Mouse (Mus musculus): ENCODE data around the gene Stum.

Stum gene

DNA sequence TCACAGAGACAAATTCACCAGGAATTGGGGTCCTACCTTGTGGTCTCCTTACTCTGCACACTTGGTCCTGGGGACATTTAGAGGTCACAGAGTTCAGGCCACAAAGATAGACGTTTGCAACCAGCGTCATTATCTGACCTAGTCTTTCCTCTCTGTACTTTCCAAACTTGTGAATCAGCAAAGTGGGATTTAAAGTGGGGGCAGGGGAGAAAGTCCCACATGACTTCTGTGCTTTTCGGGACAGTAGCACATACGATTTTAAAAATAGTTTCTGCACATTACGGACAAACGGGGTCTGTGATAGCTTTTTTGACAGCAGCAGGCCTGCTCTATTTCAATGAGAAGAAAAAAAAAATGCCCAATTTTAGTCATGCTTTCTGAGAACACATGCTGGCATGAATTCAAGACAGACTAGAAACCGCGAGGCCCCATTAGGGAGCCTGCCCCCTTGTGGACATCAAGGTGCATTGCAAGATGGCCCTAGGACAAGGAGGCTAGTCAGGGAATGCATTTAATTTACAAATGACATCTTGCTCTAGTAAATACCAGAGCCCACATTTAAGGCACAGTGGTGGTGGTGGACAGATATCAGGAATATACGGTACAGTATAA, 55.1 kb downstream of the Stum start:
- peak; percentile 73 for DNase-seq

DNA sequence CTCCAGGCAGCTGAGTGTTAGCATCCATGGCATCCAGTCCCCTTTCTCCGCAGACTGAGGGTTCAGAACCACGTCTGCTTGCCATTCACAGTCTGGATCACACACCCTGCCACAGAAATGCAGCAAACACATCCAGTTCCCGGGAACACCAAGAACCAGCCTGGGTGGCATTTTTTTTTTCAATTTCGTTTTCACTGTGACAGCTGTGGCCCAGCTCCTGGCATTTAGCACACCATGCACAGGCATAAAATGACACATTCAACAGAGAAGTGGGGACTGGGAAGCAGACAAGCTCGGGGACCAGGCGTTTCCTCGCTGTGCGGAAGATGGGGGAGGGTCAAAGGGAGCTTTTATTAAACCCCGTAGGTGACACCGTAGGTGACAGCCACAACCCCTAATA, 55.6 kb downstream of the Stum start:
- DNase-seq: no peak

DNA sequence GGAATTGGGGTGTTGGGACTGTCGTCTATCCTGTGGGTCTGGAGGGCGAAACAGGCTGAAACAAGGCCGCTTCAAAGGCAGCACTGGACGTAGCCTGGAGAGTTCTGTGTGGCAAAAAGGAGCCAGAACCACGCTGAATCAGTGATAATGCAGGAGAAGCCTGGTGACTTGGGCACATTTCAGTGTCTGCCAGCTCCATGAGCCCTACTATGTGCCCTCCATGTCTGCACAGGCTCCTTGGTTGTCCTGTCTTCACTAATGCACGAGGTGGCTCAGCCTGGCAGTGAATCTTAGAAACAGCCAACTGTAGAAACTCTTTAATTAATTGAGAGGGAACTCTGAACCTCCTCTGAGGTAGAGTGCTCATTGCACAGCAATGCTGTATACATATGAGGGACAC, 56.9 kb downstream of the Stum start:
- no peak for DNase-seq

DNA sequence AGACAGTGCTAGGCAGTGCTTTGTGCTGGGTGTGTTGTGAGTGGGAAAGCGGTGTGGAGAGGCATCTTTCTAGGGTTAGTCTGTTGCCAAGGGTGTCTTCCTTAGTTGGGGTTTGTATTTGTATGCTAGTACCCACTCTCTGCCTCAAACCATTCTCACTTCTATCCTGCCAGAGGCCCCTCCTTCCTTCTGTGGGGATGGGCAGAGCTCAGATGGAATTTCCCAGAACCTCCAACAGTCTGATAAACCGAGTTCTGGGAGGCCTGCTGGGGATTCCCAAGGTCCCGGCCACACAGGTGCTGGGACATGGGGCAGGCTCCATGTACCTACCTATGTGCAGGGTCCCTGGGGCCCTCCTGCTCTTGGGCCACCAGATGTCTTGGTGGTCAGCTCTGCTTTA, 59.4 kb downstream of the Stum start:
- DNase-seq: no peak

DNA sequence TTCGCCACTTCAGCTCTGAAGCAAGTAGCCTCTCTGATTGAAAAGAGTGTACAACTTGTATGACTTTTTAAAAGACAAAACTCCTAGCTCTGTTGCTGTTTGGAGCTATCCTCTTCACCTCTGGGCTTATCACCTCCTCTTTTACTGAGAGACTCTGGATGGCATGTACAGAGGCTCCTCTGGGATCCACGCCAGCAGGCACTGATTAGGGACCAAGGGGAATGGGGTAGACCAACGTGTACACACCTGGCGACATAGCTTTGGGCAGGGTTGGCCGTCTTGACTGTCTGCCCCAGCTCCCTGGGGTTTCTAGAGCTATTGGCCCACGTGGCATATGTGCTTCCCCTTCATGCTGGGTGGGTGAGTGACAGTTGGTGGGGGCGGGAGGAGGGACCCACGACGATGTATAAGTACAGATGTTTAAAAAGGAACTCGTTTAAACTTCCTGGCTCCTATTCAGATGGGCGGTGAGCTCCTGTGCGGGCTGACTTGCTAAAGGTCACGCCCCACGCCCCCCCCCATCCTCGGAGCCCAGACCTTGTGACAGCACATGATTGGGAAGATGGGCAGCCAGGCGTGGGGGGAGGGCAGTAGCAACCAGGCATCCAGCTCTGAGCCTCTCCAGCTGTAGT, 60.2 kb downstream of the Stum start:
- DNase-seq: no peak

DNA sequence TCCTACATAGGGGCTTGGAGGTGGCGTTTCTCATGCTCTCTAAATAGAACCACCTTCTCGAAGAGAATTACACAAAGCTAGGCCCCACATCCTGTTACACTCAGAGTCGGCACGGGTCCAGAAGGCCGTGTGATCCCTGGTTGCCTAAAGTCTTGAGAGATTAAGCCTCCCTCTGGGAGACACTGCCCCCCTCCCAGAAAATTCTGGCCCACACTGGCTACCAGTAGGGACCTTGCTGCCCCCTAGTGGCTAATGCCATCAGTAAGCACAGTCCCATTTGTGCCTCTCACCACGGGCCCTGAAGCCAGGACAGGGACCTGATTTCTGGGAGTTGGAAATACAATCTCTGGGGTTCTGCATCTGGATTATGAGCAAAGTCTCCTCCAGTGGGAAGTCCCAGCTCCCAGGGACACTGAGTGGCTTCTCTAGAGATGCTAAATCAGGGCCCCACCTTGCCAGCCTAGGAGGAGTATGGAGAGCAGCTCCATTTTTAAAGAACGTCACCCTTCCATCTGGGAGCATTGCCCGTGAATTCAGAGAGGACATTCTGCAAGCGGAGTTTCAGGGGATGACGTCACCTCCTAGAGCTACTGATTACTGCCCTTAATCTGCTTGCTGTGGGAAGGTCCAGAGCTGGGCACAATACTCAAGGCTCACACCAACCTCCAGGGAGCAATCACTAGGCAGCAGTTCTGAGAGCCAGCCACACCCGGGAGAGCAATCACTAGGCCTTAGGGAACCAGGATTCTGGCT, 61.1 kb downstream of the Stum start:
- peak; percentile 82 for DNase-seq

DNA sequence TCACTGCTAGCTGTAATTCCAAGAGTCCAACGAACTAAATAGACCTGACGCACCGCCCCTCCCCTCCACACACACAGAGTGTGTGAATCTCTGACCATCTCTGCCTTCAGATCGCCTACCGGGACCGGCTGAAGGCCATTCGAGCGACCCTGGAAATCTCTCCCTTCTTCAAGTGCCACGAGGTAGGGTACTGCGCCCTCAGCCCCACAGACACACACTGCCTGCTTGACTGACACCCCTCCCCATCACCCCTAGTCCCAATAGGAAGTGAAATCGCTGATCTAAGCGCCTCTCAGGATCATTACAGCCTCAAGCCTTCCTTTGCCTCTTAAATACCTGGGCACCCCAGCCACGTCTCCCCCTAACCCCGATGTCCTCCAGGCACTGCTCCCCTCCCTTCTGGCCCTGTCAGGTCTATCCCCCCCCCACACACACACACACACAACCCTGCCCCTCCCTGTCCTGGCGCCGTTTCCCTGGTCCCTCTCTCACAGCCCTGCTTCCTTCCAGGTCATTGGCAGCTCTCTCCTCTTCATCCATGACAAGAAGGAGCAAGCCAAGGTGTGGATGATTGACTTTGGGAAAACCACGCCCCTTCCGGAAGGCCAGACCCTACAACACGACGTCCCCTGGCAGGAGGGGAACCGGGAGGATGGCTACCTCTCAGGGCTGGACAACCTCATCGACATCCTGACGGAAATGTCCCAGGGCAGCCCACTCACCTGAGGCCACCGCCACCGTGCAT, 62.0 kb downstream of the Stum start:
- no peak for DNase-seq

DNA sequence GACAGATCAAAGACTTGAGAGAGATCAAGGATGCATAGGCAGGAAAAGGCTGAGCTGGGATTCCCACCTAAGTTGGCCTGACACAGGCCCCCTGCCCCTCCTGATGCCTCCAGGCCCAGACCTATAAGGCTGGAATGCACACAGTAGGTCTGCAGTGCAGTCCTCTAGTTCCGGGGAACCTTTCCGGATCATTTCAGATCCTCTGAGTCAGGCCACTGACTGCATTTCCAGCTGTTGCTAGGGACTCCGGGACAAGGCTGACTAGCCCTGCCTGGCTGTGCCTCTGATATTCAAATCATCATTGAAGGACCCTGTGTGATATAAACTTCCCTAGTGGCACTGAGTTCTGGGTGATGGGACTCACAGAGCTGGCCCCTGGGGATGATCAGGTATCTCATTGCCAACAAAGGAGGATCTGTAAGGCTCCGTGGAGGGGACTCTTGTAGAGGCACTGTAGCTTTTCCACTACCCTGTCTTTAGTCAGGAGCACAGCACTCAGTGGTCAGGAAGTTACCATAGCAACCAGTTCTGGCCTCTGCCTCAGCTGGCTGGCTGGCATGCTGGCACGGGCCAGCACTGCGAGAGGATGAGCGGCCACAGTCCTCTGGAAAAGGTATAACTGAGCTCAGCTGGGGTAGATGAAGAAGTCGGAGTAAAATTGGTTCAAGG, 62.7 kb downstream of the Stum start:
- DNase-seq: peak; percentile 51

DNA sequence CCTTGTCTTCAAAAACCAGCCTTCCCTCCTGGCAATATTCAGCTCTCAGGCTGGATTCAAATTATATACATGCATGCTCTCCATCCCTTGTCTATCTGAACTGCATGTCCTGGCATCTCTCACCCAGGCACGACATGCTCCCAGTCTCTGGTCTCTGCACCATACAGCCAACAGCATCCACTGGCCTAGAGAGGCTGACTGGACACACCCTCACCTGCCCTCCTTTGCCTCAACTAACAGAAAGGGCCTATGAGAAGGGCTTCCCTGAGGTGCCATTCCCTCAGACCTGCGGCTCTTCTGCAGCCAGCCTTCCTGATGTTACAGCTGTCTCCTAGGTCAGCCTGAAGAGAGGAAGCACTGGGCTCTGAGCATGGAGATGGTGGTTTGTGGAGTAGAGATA, 64.2 kb downstream of the Stum start:
- no peak for DNase-seq

DNA sequence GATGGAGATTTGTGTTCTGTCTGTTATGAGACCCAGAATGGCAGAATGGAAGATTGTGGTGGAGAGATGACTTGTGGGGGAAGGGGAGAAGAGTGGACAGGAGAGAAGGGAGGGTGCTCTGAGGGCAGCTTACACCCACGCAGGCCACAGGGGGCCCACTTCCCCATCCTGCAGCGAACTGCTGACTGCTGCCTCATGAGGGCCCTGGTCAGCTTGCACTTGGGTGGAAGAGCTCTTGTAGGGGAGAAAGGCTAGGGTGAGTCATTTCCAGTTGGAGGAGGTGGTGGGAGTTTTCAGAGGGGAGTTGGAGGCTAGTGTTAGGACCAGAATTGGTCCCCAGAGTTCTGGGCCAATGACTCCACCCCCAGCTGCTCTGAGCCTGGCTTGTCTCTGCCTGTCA, 66.2 kb downstream of the Stum start:
- no peak for DNase-seq

DNA sequence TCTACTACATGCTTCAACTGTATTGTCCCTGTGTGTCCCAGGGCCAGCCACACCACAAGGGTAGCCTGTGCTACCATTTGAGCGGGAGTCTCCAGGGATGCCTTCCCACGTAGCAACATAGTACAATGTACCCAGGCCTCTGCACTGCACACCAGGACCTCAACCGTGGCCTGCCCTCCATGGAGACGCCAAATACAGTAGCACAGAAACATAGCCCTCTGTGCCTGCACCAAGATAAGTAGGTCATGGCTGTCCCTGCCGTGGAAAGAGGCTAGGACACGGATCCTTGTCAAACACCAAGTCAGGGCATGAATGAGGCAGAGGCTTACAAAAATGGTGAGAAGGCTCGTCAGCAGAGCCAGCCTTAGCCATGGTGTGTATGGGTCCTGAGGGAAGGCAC, 67.5 kb downstream of the Stum start:
- DNase-seq: no peak

DNA sequence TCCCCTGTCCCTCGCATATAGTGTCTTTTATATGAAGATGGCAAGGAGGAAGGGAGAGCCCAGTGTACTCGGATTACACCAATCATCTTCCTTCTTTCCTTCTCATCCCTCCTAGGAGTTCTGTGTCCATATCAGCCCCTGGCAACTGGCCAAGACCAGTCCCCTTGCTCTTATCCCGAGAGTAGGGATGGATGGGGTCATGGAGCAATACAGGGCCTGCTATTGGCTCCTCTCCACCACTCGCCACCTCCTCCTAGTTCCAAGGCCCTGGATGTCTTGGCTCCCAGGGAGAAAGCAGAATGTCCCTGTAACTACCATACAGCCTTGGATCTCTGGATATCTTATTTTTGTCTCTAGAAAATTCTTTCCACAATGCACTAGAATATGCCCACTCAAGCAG, 68.2 kb downstream of the Stum start:
- DNase-seq: no peak

DNA sequence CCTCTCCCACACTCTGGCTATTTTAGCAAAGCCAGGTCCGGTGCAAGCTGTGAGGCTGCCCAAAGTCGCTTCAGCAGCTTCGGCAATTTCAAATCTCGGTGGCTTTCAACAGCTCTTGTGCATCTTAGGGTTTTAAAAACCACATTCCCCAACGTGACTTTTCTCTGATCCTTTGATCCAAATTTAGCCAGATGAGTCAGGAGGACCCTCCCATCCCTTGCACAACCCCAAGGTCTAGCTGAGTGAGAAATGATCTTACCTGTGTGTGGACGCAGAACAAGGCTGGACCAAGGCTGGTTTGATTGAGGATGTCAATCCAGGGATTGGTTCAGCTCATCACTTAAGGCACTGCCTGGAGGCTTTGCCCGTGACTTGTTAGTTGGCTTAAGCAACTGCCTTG, 73.0 kb downstream of the Stum start:
- no peak for DNase-seq

DNA sequence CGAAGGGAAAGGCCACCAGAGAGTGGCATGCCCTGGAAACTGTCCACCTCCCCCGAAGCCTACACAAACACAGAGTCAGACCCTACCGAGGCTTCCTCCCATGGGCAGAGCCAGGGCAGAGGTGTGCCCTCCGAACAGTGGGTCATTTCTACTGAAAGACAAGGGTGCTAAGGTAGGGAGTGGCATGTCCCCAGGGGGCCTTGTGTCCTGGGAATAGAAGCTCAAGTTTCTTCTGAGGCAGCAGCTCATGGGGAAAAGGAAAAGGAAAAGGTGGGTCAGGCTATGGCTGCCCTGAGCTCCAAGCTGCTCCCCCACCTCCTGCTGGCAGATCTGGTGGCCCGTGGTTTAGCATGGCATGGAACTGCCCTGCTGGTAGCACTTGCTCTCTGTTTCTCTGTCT, 73.5 kb downstream of the Stum start:
- DNase-seq: no peak

DNA sequence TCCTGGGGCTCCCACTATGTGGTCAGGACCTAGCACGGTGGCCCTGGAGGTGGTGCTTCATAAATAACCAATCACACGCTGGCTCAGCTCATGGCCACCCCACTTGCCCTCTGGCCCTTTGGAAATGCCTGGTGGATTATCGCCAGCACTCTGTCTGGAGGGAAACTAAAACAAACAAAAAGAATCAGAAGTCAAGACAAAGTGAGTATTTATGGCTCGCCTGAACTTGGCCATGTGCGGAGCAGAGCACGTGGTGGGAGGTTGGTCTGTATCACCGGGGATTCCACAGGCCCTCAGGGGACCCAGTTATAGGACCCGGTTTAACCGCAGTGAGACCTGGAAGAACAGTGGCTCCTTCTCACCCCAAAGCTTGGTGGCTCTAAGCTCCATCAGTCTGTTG, 74.5 kb downstream of the Stum start:
- peak; percentile 81 for DNase-seq

DNA sequence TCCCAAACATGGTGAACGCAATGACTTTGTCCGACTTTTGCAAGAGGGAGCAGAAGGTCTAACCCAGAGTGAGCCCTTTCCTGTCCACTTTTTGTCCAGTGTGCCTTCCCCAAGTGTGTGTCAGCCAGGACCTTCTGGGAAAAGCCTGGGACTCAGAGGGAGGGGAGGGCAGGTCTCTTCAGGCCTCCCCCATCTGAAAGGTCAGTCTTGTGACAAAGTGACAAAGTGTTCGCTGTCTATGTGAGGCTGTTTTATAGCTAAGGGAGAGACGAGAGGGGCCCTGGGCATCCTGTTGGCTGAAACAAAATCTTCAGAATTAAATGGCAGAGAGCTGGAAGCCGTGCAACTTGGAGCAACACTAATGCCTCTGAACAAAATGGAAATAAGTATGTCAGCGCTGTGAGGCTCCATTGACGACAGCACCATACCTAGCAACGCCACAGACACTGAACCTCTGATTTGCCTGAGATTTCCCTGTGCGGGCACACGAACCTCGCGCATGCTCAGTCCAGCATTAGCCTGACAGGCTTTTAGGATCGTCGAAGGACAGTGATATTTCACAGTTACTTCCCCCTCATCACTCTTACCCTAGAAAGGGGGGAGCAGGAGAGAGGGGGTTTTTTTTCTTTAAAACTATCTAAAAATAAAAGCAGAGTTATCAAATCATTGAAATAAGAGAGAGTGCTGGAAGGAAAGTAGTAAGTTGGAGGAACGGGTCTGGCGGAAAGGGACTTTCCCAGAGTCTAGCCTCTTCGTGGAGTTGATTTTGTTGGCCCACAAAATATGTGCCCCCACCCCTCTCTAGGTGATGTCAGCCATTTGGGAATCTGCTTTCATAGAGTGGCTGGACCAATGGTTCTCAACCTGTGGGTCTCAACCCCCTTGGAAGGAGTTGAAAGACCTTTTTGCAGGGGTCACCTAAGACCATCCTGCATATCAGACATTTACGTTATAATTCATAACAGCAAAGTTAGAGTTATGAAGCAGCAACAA, 75.3 kb downstream of the Stum start:
- DNase-seq: no peak

DNA sequence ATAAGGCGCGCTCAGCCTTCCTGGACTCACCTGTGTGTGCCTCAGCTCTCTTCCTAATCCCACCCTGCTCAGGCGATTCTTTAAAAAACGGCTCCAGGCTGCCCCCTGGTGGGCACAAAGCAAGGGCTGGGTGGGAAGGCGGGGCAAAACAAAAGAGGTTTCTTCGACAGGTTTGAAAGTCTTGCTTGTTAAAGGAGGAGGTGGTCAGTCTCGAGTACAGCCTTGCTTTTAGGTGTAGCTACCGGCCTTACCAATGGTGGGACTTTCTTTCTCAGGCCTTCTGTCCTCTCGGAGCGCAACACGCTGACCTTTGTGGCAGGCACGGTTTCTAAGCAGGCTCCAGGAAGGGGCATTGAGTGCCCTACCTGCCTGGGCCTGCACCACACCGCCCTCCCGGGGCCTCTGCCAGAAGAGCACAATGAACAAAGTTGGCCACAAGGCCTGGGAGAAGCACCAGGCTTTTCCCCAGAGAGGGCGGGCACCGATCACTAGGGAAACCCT, 76.1 kb downstream of the Stum start:
- peak; percentile 89 for DNase-seq

DNA sequence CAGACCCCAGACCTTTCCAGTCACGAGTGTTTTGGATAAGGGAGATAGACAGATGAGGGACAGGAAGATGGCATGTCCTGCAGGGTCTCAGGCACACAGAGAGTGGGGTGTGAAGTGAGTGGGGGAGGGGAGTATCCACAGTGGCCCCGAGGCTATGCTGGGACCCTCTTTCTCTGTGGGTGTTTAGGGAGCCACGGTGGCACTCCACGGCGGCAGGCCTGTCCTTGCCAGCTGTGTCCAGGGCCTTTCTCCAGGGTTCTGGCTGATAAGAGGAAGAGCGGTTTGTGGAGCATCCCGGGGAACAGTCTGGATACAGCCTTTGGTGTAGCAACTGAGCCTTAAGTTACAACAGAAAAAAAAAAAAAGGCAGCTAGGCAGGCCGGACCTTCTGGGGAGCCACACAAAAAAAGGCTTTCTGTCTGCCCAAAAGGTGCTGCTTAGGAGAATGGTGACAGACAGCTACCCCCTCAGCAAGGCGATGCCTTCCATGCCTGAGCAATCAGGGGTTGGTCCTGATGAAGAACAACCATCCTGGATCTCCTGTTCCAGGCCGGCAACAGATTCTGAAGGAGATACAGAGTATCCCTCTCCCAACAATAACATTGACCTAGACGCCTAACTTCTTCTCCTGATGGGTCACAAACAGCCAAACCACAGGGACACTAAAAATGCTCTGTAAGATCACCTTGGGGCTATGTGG, 76.8 kb downstream of the Stum start:
- DNase-seq: no peak

DNA sequence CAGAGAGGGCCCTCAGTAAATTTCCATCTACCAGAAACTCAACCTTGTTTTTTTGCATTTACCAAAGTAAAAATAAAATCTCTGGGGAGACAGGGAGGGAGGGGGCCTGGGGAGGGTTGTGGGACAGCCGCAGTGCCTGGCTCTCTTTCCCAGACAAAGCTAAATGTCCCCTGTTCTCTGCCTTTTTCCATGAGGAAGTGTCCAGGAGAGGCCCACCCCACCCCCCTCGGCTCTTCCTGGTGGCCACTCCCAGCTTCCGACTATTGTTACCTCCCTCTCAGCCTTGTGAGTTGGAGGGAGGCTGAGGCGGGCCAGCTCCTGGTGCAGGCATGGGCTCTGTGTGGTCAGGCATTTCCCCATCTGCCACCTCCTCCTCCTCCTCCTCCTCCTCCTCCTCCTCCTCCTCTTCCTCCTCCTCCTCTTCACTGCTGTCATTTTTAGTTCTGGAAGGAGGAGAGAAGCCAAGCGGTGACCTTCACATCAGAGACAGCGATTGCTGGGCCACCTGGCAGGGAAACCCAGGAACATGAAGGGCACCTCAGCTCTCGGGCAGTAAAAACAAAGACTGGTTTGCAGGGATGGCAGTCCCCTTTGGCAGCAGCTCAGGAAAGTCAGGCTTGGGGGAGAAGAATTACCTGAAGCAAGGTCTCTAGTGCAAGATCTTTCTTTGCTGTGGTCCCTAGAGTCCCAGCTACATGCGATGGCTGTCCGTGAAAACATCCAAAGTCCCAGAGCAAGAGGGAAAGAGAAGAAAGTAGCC, 77.5 kb downstream of the Stum start:
- DNase-seq: peak; percentile 70

DNA sequence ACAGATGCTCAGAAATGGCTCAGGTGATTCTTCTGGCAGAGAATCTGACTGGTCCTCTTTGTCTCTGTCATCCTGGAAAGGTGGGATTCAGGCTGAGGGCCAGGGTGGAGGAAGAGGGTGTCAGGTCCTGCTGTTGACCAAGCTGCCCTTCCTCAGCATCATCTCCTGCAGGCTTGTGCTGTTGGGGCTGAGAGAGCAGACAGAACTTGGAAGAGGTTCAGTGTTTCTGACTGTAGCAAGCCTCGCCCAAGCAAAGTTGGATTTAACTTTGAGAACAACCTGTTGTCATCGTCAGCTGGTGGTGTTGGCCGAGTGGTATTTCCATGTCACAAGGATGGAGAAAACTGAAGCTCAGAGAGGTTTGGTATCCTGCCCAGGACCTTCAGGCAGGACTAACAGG, 78.6 kb downstream of the Stum start:
- no peak for DNase-seq
